In the genomic region with DNA sequence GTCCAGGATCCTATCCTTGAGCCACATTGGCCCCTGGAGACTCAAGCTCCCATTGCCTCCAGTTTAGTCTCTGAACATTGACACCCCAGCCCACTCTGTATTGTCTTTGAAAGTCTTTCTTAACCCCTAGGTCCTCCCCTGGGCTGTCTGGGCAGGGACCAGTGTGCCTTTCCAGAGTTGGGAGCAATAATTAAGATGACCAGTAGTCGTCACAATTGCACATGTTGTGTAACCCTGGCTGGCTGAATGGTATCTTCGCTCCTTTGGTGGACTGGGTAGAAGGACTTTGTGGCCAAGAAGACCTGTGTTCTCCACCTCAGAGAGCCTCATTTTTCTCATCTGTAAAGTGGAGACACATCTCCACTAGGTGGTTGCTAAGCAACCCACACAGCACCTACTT, we compare ENCODE assay signal across 16 mouse cellular contexts. TPM values are rescaled to one million over a fixed set of nuclear protein-coding genes. Genes with fewer than 3 reads are reported as not detected.
DNase-seq lines count a peak whose midpoint lies in the region; ATAC-seq and TF ChIP-seq lines count a peak whose summit lies in the region.
"Had no signal": no experiment of that assay in that cellular context is flagged by ENCODE, and none has a peak within 500 bp of the region (broad histone marks: within the 10 kb centered on the region; RNA-seq: fewer than 3 reads in every experiment).

No protein-coding gene starts in this region.

- TF ChIP-seq EP300 in heart, postnatal 0 days (IDR thresholded peaks at IDR 0.05; ENCODE audit: low read depth) = no peak
- no peak for TF ChIP-seq EP300 in lung, postnatal 0 days (IDR thresholded peaks at IDR 0.05)
- no peak for TF ChIP-seq EP300 in stomach, postnatal 0 days (optimal IDR thresholded peaks at IDR 0.05)

- H3K9me3 ChIP-seq in heart, postnatal 0 days (replicated peaks; ENCODE audit: control insufficient read depth, low read length) = no peaks in the 10 kb centered on the region
- H3K9me3 ChIP-seq in lung, postnatal 0 days (ENCODE audit: low read length) = no peaks in the 10 kb centered on the region
- no peaks in the 10 kb centered on the region for H3K9me3 ChIP-seq in stomach, postnatal 0 days (ENCODE audit: control insufficient read depth, low read length)
- H3K9me3 ChIP-seq: embryonic facial prominence, embryonic 15.5 days had no signal

- no peak for ATAC-seq in heart, postnatal 0 days (ENCODE audit: insufficient read depth, low read depth)
- ATAC-seq in lung, postnatal 0 days = no peak
- ATAC-seq in stomach, postnatal 0 days (ENCODE audit: low FRiP score, low TSS enrichment) = no peak
- ATAC-seq: forebrain, embryonic 14.5 days had no signal

- no peaks in the 10 kb centered on the region for H3K4me1 ChIP-seq in heart, postnatal 0 days (ENCODE audit: control insufficient read depth, insufficient read depth)
- no peaks in the 10 kb centered on the region for H3K4me1 ChIP-seq in lung, postnatal 0 days (ENCODE audit: insufficient read depth, low read depth, low read length)
- H3K4me1 ChIP-seq in stomach, postnatal 0 days (replicated peaks; ENCODE audit: control insufficient read depth, insufficient read depth) = no peaks in the 10 kb centered on the region

- H3K27ac ChIP-seq in heart, postnatal 0 days (ENCODE audit: low read depth) = no peak overlapping the region
- no peak overlapping the region for H3K27ac ChIP-seq in lung, postnatal 0 days (ENCODE audit: low read length)
- H3K27ac ChIP-seq in stomach, postnatal 0 days (replicated peaks) = no peak overlapping the region
- H3K27ac ChIP-seq: embryonic facial prominence, embryonic 15.5 days had no signal

- H3K27me3 ChIP-seq in heart, postnatal 0 days (ENCODE audit: control insufficient read depth, insufficient read depth, low read length) = peaks cover 65% of the 10 kb centered on the region
- peaks cover 25% of the 10 kb centered on the region for H3K27me3 ChIP-seq in lung, postnatal 0 days (replicated peaks; ENCODE audit: insufficient read depth, low read length)
- H3K27me3 ChIP-seq in stomach, postnatal 0 days (ENCODE audit: control insufficient read depth, insufficient read depth, low read length) = peaks cover 15% of the 10 kb centered on the region; the same call in 1 of the 2 replicates

- H3K4me2 ChIP-seq in heart, postnatal 0 days (ENCODE audit: low read depth, low read length) = no peak overlapping the region
- no peak overlapping the region for H3K4me2 ChIP-seq in lung, postnatal 0 days (replicated peaks; ENCODE audit: low read depth, low read length)
- no peak overlapping the region for H3K4me2 ChIP-seq in stomach, postnatal 0 days (replicated peaks; ENCODE audit: low read depth)
- H3K4me2 ChIP-seq: embryonic facial prominence, embryonic 15.5 days had no signal

- peak; percentile 39 for TF ChIP-seq CTCF in heart, postnatal 0 days (IDR thresholded peaks at IDR 0.05; ENCODE audit: low read depth)
- peak; percentile 58 for TF ChIP-seq CTCF in lung, postnatal 0 days (IDR thresholded peaks at IDR 0.05)
- TF ChIP-seq CTCF in stomach, postnatal 0 days (IDR thresholded peaks at IDR 0.05; ENCODE audit: low read depth) = peak; percentile 65

- intact Hi-C loops in heart, postnatal 25 days (cut with DNase I) = no loop called here

- WGBS in heart, postnatal 0 days = 35% methylated on average over 2 of the region's 2 CpGs
- WGBS in lung, postnatal 0 days = 34% methylated on average over 2 of the region's 2 CpGs
- WGBS in stomach, postnatal 0 days = 26% methylated on average over 2 of the region's 2 CpGs

- H3K9ac ChIP-seq in heart, postnatal 0 days (replicated peaks; ENCODE audit: low read depth, low read length) = no peak overlapping the region
- no peak overlapping the region for H3K9ac ChIP-seq in lung, postnatal 0 days (replicated peaks; ENCODE audit: low read depth)
- H3K9ac ChIP-seq in stomach, postnatal 0 days (ENCODE audit: low read length) = no peak overlapping the region
- H3K9ac ChIP-seq: embryonic facial prominence, embryonic 15.5 days had no signal

- DNase-seq in heart, postnatal 0 days (ENCODE audit: low spot score) = no peak
- no peak for DNase-seq in heart, postnatal 25 days (ENCODE audit: low spot score)
- no peak for DNase-seq in lung, postnatal 0 days (ENCODE audit: low spot score)
- DNase-seq in lung, postnatal 4 days = no peak
- DNase-seq in adipocyte (ENCODE audit: low spot score) = peak; percentile 62
- DNase-seq in stomach, postnatal 0 days (ENCODE audit: low spot score) = no peak
- no peak for DNase-seq in thymus, postnatal 25 days
- DNase-seq: cerebellum, adult 9-11 months; gastrocnemius, postnatal 36 days; heart, postnatal 14 days; lung, adult 2 months; midbrain, embryonic 14.5 days had no signal

- no peaks in the 10 kb centered on the region for H3K36me3 ChIP-seq in heart, postnatal 0 days (replicated peaks; ENCODE audit: control insufficient read depth, insufficient read depth, low read length)
- no peaks in the 10 kb centered on the region for H3K36me3 ChIP-seq in lung, postnatal 0 days (ENCODE audit: insufficient read depth, low read length)
- no peaks in the 10 kb centered on the region for H3K36me3 ChIP-seq in stomach, postnatal 0 days (ENCODE audit: control insufficient read depth, insufficient read depth, low read length)
- H3K36me3 ChIP-seq: embryonic facial prominence, embryonic 15.5 days had no signal

- H3K4me3 ChIP-seq in heart, postnatal 0 days (ENCODE audit: low read depth, low read length) = no peak overlapping the region
- H3K4me3 ChIP-seq in lung, postnatal 0 days (ENCODE audit: low read depth, low read length) = no peak overlapping the region
- no peak overlapping the region for H3K4me3 ChIP-seq in stomach, postnatal 0 days (ENCODE audit: low read depth, low read length)
- H3K4me3 ChIP-seq: embryonic facial prominence, embryonic 15.5 days had no signal

RNA-seq across cellular contexts. Expression of a gene that starts 7.3 kb away (rescaled TPM):
- total RNA-seq in heart, postnatal 0 days (2014; rRNA removed; ENCODE audit: low replicate concordance) = 0.12 TPM in 1 of 2 replicates, not detected in the other
- polyA plus RNA-seq in heart, postnatal 0 days (2015; fragmentation: Nextera tagmentation; extraction: Ambion mirVana) = not detected in 2 replicates
- total RNA-seq in heart, postnatal 25 days (2021) = not detected
- not detected in 2 replicates for polyA plus RNA-seq in lung, postnatal 0 days (2015; fragmentation: Nextera tagmentation; extraction: Ambion mirVana)
- 4.2 and 4.7 TPM in 2 replicates for polyA plus RNA-seq in stomach, postnatal 0 days (2015; fragmentation: Nextera tagmentation; extraction: Ambion mirVana)
- total RNA-seq: adrenal gland, postnatal 36 days; gastrocnemius, postnatal 36 days; heart, postnatal 14 days had no signal
- polyA plus RNA-seq: forebrain, embryonic 14.5 days; intestine, embryonic 14.5 days; midbrain, embryonic 14.5 days had no signal

RNA-seq across cellular contexts. Expression of a gene that starts 7.6 kb away (rescaled TPM):
- 0.31 TPM in 1 of 2 replicates, not detected in the other for total RNA-seq in heart, postnatal 0 days (2014; rRNA removed; ENCODE audit: low replicate concordance)
- 0.03 and 0.05 TPM in 2 replicates for polyA plus RNA-seq in heart, postnatal 0 days (2015; fragmentation: Nextera tagmentation; extraction: Ambion mirVana)
- under 1 TPM in 1 of 2 experiments, not detected in 1; 0.20 TPM for total RNA-seq in heart, postnatal 25 days (2021)
- polyA plus RNA-seq in lung, postnatal 0 days (2015; fragmentation: Nextera tagmentation; extraction: Ambion mirVana) = not detected in 2 replicates
- polyA plus RNA-seq in stomach, postnatal 0 days (2015; fragmentation: Nextera tagmentation; extraction: Ambion mirVana) = 0.34 and 0.36 TPM in 2 replicates
- polyA plus RNA-seq: forebrain, embryonic 14.5 days had no signal

RNA-seq across cellular contexts. Expression of a gene that starts 16.8 kb away (rescaled TPM):
- 2.9 and 3.5 TPM in 2 replicates for total RNA-seq in heart, postnatal 0 days (2014; rRNA removed; ENCODE audit: low replicate concordance)
- polyA plus RNA-seq in heart, postnatal 0 days (2015; fragmentation: Nextera tagmentation; extraction: Ambion mirVana) = 0.33 and 0.34 TPM in 2 replicates
- total RNA-seq in heart, postnatal 25 days (2021) = 1 to 10 TPM; 1.1 to 1.5 TPM
- polyA plus RNA-seq in lung, postnatal 0 days (2015; fragmentation: Nextera tagmentation; extraction: Ambion mirVana) = 0.17 and 0.24 TPM in 2 replicates
- 1.3 and 1.5 TPM in 2 replicates for polyA plus RNA-seq in stomach, postnatal 0 days (2015; fragmentation: Nextera tagmentation; extraction: Ambion mirVana)

RNA-seq across cellular contexts. Expression of a gene that starts 20.3 kb away (rescaled TPM):
- not detected in 2 replicates for total RNA-seq in heart, postnatal 0 days (2014; rRNA removed; ENCODE audit: low replicate concordance)
- not detected in 2 replicates for polyA plus RNA-seq in heart, postnatal 0 days (2015; fragmentation: Nextera tagmentation; extraction: Ambion mirVana)
- total RNA-seq in heart, postnatal 25 days (2021) = not detected
- polyA plus RNA-seq in lung, postnatal 0 days (2015; fragmentation: Nextera tagmentation; extraction: Ambion mirVana) = not detected in 2 replicates
- 20.5 and 21.0 TPM in 2 replicates for polyA plus RNA-seq in stomach, postnatal 0 days (2015; fragmentation: Nextera tagmentation; extraction: Ambion mirVana)
- total RNA-seq: adrenal gland, postnatal 36 days; gastrocnemius, postnatal 36 days; heart, postnatal 14 days had no signal

RNA-seq across cellular contexts. Expression of a gene that starts 37.4 kb away (rescaled TPM):
- 13.8 and 18.2 TPM in 2 replicates for total RNA-seq in heart, postnatal 0 days (2014; rRNA removed; ENCODE audit: low replicate concordance)
- polyA plus RNA-seq in heart, postnatal 0 days (2015; fragmentation: Nextera tagmentation; extraction: Ambion mirVana) = 9.6 and 10.1 TPM in 2 replicates
- 1 to 10 TPM; 7.9 to 8.2 TPM for total RNA-seq in heart, postnatal 25 days (2021)
- polyA plus RNA-seq in lung, postnatal 0 days (2015; fragmentation: Nextera tagmentation; extraction: Ambion mirVana) = 6.9 and 7.9 TPM in 2 replicates
- polyA plus RNA-seq in stomach, postnatal 0 days (2015; fragmentation: Nextera tagmentation; extraction: Ambion mirVana) = 6.7 and 7.3 TPM in 2 replicates
